Mouse (Mus musculus) liver, adult 10 weeks (tissue): ENCODE measurements around the gene Itpkc. TPM values are rescaled to one million over a fixed set of nuclear protein-coding genes. Genes with fewer than 3 reads are reported as not detected.

Experiments used
- polyA plus RNA-seq: library from polyadenylated mRNA; stranded (reverse); fragments of 350-450 nt; fragmentation: Illumina TruSeq; extraction: RNeasy Lipid Tissue Mini Kit (QIAGEN cat#74804); gene quantifications from one replicate; pipeline ENCODE4 v1.2.3, GENCODE M21; 2014; ENCODE audit warnings: low read depth, low replicate concordance

Gene Itpkc
- polyA plus RNA-seq = 0.87 TPM

DNA sequence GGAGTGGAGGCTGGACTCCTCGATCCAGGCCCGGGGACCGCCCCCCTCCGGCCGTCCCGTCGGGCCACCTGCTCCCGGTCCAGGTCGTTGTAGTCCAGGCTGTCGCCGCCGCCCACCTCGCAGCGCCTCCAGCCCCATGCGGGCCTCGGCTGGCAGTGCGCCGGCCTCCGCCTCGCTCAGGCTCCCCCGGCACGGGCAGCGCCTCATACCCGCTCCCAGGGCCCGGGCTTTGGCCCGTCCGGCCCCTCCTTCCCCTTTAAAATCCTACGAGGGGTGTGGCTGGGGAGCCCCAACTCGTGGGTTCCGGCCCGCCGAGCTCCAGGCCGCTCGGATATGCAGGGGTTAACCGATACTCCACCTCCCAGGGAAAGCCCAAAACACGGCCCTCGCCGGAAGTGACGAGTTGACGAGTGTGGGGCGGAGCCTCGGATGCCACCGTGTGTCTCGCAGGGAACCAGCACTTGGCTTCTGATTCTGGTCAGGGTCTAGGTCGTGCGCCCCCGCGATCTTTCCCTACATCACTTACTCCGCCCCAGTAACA lies at the start of gene Itpkc:
Gene Itpkc, minus strand, starts transcription at position 381 of the 541 bp plus-strand sequence.

DNA sequence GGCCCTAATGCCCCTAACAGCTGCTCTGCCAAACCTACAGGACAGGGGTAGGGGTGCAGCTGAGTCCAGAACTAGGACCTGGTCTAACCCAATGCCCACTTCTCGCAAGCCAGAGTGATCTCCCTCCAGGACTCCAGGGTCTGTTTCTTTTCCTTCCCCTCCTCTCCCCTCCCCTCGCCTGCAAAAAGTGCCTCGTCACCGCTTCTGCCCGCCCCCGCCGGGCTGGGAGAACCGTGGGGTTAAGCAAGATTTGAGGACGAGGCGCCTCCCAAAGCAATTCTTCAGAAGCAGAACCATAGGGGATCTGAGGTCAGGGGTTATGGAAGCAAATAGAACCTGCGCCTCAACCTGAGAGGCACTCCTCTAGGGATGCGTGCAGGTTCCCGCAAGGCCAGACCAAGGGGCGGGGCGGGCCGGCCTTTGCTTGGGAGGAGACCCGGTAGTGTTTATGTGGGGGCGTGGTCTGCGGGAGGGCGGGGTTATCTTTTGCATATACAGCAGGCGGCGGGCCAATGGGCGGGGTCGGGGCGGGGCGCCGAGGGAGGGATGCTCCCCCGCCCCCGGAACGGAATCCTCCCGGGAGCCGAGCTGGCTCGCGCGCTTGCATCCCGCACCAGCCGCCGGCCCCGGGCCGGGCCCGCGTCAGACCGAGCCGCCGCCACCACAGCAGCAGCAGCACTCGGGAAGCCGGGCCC lies 29.9 kb upstream of the Itpkc start, which contains the start of gene Numbl:
Gene Numbl, plus strand, starts transcription at position 229 of the 695 bp plus-strand sequence.

DNA sequence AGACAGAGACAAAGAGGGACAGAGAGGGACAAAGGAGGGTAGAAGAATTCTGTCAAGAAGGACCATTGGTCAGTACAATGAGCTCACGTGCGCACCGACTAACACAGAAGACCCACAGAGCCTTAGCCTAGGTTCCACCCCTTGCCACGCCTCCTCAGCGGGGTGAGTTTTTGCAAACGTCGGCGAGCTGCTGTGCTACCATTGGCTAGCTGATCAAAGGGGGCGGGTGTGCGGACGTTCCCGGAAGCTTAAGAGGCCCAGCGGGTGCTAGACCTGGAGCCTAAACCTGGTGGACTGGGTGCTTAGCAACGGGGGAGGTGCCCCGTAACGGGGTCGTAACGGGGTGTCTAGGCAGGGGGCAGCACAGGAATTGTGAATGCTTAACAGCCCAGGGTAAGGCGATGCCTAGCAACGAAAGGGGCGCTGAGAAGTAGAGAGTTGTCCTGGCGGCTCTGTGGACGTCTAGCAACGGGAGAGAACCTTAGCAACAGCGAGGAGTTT lies 4.4 kb upstream of the Itpkc start, which contains the start of gene Coq8b:
Gene Coq8b, plus strand, starts transcription at position 243 of the 501 bp plus-strand sequence.

DNA sequence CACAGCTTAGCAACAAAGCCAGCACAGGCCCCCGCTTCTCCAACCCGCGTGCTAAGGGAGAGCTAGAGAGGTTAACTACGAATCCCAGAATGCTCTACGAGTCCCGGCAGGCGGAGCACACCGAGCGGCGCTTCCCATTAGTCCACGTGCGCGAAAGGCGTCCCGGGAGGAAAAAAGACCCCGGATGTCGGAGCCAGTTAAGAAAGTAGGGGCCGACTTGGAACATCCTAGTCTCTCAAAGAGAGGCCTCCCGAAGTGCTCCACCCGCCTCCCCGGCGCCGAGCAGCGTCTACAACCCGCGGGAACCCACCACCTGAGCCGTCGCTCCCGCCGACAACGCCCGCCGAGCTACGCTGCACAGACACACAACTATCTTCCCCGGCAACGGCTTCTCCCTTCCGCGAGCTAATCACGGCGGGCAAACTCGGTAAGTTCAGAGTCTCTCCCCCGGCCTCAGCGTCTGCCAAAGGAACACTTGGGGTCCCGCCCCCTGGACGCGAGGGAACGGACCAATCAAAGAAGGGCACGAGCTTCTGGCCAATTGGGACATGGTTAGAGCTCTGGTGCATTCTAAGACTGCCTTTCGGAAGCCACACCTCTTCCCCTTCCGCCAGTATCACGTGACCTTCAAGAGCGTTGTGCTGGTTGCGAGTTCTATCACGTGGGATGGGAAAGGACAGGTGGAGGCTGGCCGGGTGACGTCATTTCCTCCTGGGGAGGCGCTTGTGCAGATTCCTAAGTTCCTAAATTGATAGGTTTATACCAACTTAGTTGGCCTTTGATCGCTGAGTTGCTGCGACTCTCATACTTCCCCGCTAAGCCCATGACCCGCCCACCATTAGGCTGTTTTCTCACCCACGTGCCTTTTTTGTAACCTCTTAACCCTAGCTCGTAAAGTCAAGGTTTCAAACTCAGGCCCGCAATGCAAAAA lies 32.5 kb downstream of the Itpkc start, which contains the start of the genes BC024978 and Snrpa:
Gene BC024978, plus strand, starts transcription at position 101 of the 931 bp plus-strand sequence.
Gene Snrpa, minus strand, starts transcription at position 591 of the 931 bp plus-strand sequence.

DNA sequence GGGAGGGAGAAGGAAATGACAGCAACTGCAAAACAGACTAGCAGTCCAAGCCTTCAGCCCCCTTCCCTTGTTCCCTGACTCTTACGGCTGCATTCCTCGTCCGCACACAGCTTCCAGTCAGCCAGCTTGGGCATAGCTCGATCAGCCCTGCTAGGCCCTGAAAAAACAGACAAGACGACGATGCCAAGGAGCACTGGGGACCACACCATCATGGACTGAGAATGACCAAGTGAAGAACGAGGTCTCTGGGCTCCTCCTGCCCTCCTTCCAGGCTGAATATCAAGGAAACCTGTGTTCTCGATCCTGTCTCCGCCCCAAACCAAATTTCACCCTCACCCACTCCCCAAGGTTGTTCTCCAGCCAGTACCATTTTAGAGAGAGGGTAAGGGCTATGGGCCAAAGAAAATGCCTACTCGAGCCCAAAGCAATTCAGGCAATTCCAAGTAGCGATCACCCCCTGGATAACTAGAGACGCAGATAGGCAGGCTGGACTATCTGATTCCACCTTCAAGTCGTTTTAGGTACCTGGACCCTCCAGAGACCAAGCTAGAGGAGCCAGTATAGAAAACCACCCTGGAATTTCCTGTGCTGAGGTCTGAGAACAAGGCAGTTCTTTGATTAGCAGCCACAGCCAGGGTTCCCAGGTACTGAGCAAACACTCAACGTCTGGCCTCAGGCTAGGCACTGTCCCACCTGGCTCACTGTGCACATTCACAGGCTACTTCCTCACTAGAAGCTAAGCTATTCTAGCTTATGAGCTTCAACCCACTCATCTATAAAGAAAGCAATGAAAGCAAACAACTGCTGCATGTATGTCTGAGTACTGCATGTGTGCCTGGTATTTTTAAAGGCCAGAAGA lies 47.4 kb downstream of the Itpkc start, which contains the start of the genes Gm21983 and Mia:
Gene Gm21983, minus strand, starts transcription at position 250 of the 859 bp plus-strand sequence.
Gene Mia, minus strand, starts transcription at position 321 of the 859 bp plus-strand sequence.

DNA sequence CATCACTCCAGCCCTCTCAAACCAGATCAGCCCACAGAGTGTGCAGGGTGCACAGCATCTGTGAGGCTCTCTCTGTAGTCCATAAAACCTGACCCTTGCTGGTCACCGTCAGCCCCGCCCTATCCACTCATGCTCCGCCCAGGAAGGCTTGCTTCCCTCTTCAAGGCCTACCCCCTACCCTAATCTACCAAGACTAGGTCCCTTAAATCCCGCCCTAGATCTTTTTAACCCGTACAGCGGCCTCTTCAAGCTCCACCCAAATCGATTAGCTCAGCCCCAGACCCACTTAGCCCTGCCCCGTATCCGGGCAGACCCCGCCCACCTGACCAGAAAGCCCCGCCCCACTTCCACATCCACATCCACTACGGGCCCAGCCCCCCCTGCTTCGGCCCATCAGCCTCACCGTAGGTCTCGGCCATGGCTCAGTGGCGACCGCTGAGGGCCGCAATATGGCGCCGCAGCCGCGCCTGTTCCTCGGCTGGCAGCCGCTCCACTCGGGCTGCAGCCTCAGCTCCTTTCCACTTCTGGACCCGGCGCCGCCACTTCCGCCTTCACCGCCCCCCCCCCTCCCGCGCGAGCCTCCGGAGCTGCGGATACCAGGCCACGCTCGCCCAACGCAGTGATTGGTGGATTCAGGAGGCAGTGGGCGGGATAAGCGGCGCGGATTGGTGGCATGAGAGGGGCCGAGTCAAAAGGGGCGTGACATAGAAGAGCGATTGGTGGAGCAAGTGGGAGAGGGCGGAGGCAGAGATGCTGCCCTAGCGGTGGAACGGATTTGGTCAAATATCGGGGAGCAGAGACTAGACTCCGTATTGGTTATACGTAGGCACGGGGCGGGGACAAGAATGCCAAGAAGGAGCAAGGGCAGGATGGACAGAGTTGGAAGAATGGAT lies 49.9 kb downstream of the Itpkc start, which contains the start of gene Rab4b:
Gene Rab4b, minus strand, starts transcription at position 573 of the 893 bp plus-strand sequence.

DNA sequence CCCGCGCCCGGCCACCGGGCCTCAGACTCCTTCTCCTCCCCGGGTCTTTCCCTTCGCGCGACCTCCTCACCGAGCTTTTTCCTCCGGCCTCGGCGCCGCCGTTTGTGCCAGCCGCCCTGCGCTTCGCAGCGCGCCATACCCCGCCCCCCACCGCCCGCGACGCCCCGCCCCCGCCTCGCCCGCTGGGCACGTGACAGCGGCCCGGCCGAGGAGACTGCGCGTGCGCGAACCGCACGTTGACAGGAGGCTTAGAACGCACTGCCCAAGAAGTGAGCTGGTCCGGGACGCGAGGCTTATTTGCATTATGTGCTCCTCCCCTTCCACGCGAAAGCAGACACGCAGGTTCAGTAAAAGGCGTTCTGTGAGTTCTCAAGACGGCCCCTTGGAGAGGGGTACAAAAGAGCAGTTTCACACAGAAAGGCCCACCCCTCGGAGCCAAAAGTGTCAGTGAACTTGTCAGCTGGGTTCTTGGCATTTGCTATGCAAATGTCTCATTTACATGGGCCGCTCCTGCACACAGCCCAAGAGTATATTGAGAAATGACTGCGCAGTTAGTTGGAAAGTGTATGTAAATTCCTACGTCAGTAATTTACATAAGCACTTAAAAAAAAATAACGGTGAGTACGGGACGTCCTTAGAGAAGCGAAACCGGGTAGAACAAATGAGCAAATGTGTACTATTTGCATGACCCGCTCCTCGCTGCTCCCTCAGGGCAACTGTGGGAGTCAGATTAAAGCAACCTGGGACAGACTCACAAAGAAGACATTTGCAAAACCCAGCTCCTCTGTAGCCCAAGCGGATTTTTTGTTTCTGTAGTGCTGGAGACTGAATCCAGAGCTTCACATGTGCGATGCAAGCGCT lies 61.6 kb downstream of the Itpkc start, which contains the start of gene Egln2:
Gene Egln2, minus strand, starts transcription at position 189 of the 861 bp plus-strand sequence.

Other genes starting within 250 kb of the Itpkc start
- 1,013 TPM for gene Cyp2a12, start 199.6 kb downstream of the Itpkc start, polyA plus RNA-seq
- gene Cyp2f2, start 108.8 kb downstream of the Itpkc start, polyA plus RNA-seq = 346 TPM
- not detected for gene Cyp2t4, start 74.9 kb downstream of the Itpkc start, polyA plus RNA-seq
- gene Egln2, start 61.9 kb downstream of the Itpkc start, polyA plus RNA-seq = 5.2 TPM
- gene Rab4b, start 49.8 kb downstream of the Itpkc start, polyA plus RNA-seq = 2.2 TPM
- not detected for gene Gm21983, start 47.6 kb downstream of the Itpkc start, polyA plus RNA-seq
- gene Mia, start 47.5 kb downstream of the Itpkc start, polyA plus RNA-seq = not detected
- gene BC024978, start 32.9 kb downstream of the Itpkc start, polyA plus RNA-seq = 6.4 TPM
- gene Snrpa, start 32.4 kb downstream of the Itpkc start, polyA plus RNA-seq = 5.7 TPM
- 2.7 TPM for gene Coq8b, start 4.4 kb upstream of the Itpkc start, polyA plus RNA-seq
- not detected for gene Numbl, start 29.8 kb upstream of the Itpkc start, polyA plus RNA-seq
- gene Ltbp4, start 109.0 kb upstream of the Itpkc start, polyA plus RNA-seq = 0.74 TPM
- 0.66 TPM for gene Shkbp1, start 127.4 kb upstream of the Itpkc start, polyA plus RNA-seq
- gene Gm20479, start 128.8 kb upstream of the Itpkc start, polyA plus RNA-seq = not detected
- gene Sptbn4, start 219.0 kb upstream of the Itpkc start, polyA plus RNA-seq = not detected
- 6.6 TPM for gene Blvrb, start 219.3 kb upstream of the Itpkc start, polyA plus RNA-seq
- 1.2 TPM for gene Sertad3, start 245.1 kb upstream of the Itpkc start, polyA plus RNA-seq